Mouse (Mus musculus): ENCODE measurements around the gene Hist1h2bm.
"Not testable (repeated sequence)": the region's sequence is repeated elsewhere in the genome, so short reads cannot be mapped to it uniquely, and the experiment has no call there.

Gene Hist1h2bm

DNA sequence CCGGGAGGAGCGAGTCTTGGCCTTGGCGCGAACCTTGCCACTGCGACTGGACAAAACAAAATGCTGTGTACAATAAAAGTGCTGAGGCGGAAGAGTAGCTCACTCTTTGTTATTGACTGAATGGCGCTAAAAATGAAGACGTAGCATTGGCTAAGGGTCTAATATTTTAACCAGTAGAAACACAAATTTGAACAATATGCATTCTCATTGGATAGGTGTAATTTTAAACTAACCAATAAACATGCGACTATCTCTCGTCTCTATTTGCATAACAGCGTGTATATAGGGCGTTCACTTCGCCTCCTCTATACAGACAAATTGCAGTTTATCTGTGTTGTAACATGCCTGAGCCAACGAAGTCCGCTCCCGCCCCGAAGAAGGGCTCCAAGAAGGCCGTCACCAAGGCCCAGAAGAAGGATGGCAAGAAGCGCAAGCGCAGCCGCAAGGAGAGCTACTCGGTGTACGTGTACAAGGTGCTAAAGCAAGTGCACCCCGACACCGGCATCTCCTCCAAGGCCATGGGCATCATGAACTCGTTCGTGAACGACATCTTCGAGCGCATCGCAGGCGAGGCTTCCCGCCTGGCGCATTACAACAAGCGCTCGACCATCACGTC is at the start of gene Hist1h2bm:
Gene Hist1h2bm (plus strand): TSS at position 288 of the 616 bp plus-strand sequence.
- peak; percentile 71 to 75 for DNase-seq (ENCODE audit: low spot score in 2 of 2)

DNA sequence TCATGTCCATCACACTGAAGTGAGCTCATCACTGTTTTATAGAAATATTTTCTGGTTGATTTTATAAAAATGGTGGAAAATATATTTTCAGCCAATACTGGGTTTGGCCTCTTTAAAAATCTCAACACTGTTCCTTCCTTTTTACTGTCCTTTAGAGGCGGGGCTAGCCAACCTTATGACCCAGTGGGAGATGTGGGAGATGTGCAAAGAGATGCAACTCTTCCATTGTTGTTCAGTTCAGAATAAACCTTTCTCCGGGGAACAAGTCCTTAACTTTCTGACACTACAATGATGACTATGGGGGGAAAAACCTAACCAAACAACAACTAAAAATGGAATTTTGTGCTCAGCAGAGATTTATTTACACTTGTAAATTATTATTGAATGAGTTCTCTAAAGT is 44.5 kb upstream of the Hist1h2bm start, which contains the start of gene Olfr1360:
Gene Olfr1360 (minus strand): TSS at position 101 of the 400 bp plus-strand sequence.
- no peak for DNase-seq (ENCODE audit: low spot score in 2 of 2)

DNA sequence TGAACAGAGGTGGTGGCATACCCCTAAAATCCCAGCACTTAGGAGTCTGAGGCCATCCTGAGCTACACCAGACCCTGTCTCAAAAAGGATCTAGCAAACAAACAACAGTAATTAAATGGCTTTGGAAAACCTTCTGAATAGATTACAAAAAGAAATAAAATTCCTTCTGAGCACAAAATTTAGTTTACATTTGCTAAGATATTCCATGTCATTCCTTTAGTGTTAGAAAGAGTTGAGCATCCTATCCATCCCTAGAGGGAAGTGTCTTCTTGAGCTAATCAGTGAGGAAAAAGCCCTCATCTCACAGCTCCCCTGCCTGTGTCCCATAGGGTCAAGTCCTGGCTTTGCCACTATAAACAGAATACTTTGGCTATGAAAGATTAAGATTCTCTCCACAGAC is 24.0 kb upstream of the Hist1h2bm start, which contains the start of gene Olfr1359:
Gene Olfr1359 (plus strand): TSS at position 301 of the 400 bp plus-strand sequence.
- no peak for DNase-seq (ENCODE audit: low spot score in 2 of 2)

DNA sequence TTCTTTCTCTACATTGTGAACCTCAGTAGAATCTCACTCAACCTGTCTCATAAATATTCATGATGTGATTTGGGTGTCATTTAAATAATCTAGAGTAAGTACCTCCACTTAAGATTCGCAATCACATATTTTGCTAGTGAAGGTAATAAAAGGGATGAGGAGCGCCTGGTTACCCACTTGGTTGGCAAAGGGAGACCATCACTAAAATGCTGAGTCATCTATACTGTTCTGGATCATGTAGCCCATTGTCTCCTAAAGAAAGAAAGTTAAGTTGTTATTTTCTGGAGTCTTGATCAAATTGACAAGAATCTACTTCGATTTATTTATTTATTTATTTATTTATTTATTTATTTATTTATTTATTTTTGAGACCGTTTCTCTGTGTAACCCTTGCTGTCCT is 15.2 kb upstream of the Hist1h2bm start:
- DNase-seq (ENCODE audit: low spot score in 2 of 2) = no peak

DNA sequence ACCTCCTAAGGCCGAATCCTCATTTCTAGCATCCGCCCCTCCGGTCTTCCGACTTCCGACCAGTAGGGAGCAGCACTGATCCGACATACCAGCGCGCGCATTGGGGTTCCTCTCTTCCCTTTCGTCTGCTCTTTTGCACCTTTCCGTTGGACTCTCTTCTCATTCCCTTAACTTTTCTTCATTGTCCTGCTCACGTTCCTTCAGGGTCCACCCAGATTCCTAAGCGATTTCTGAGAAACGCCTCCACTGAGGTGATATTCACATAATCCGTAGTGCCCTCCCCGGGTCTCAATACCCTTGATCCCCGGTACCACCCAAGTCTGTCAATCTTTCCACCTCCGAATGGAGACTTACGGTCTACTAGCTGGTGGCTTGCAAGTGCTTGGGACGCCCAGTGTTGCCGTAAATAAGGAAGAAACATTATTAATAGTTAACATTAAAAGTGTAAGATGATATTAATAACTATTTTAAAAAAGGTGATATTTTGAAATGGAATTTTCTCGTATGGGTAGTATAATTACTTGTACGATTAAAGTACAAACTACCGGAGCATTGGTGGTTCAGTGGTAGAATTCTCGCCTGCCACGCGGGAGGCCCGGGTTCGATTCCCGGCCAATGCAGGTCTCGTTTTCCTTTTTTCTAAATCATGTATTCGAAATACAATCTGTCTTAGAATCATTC is 11.7 kb upstream of the Hist1h2bm start:
- DNase-seq (ENCODE audit: low spot score in 2 of 2) = peak; percentile 93

DNA sequence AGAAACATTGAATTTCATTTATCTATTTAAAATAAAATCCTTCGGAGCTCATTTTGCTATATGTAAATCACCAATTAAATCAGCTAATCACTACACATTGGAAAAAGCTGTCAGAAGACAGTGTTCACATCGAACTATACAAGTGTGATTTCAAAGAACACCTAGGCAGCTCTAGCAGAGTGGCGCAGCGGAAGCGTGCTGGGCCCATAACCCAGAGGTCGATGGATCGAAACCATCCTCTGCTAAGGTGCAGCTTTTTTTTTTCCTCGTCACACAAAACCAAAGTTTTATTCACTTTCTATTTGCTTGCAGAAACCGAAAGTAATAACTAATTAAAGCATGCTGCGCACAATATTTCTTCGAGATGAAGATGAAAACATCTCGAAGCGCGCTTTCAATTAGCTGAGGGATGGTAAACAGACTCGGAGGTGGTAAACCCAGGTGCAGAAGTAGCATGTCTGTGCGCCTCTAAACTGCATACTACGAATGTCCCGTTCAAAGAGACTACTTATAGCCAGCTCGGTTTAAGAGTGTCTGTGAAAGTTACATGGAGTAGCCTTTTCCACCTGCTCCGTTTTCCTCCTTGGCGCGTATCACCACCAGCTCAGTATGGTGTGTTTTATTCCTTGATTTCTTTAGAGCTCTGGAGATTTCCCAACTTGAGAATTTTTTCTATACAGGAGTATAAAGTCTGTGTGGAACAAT is 10.9 kb upstream of the Hist1h2bm start:
- DNase-seq (ENCODE audit: low spot score in 2 of 2) = peak; percentile 85 to 86

DNA sequence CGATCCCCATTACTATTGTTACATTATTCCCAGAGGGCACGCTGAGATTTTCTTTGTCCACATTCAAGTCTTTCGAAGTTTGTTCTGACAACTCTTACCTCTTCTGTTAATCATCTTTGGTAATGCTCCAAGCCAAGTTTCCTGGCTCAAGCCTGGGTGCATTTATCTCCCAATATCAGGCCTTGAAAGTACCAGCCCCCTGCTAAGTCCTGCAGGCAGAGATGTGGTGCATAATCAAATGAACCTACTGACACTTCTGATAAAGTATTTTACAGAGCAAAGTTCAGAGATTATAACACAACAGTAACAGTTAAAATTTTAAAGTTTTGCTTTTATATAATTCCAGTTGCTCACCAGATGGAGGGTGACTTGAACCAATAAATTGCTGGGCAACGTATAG is 10.1 kb upstream of the Hist1h2bm start:
- no peak for DNase-seq (ENCODE audit: low spot score in 2 of 2)

DNA sequence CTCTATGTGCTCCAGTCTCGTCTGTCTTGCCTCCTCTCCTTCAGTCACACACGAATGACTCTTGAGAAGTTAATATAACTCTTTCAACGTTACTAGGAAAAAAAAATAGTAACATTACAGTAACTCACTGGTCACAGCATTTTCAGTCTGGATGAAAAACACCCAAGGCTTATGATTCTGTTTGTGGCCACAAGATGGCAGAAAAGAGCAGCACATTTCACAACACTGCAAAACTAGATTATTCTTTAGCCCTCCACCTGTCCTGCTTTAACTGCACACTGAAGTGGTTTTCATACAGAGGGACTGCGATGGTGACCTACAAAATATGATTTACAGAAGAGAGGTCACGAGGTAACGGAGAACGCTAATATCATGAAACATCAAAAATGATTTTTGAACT is 7.1 kb upstream of the Hist1h2bm start:
- DNase-seq (ENCODE audit: low spot score in 2 of 2) = peak; percentile 83 to 84

DNA sequence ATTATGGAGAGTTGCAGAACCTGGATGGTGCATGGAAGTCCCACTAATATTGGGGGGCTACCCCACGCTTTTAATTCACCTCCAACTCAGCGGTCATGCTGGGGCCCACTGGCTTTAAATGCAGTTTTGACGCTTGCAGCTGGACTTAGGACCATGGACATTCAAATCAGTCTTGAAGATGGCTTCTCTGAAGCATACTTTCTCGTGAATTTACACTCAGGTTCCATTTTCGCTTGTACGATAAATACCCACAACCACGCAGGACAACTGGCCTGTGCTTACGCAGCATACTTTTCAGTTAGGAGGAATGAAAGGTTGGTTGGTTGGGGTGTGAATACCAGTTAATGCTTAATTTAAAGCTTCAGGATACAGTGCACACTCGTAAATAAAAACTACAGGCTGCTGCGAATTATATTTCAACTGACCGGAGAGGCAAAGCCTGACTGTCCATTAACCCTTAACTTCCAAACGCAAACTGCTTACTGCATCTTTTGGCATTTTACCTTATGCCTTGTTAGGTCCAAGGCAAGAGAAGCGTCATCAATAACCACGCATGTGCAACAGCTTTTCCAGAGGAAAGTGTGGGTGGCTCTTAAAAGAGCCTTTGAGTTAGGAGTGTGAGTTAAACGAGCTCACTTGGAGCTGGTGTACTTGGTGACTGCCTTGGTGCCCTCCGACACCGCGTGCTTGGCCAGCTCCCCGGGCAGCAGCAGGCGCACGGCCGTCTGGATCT is 6.5 kb upstream of the Hist1h2bm start:
- peak; percentile 21 to 45 for DNase-seq (ENCODE audit: low spot score in 2 of 2)

DNA sequence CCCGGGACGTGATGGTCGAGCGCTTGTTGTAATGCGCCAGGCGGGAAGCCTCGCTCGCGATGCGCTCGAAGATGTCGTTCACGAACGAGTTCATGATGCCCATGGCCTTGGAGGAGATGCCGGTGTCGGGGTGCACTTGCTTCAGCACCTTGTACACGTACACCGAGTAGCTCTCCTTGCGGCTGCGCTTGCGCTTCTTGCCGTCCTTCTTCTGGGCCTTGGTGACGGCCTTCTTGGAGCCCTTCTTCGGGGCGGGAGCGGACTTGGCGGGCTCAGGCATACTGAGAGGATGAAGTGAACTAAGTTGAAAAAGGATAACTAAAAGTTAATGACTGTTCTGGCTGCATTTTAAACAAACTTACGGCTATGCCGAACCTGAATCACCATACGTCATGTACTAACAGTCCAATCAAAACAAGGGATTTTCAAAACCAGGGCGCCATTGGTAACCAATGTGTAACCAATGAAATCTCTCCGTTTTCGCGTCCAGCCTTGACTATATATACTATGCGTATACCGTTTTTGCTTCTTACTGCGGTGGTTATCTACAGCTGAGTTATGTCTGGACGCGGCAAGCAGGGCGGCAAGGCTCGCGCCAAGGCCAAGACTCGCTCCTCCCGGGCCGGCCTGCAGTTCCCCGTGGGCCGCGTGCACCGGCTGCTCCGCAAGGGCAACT is 5.8 kb upstream of the Hist1h2bm start, which contains the start of the genes Hist1h2bl and Hist1h2ai:
Gene Hist1h2bl (minus strand): TSS at position 280 of the 676 bp plus-strand sequence.
Gene Hist1h2ai (plus strand): TSS at position 559 of the 676 bp plus-strand sequence.
- DNase-seq (ENCODE audit: low spot score in 2 of 2) = peak; percentile 89 to 90

DNA sequence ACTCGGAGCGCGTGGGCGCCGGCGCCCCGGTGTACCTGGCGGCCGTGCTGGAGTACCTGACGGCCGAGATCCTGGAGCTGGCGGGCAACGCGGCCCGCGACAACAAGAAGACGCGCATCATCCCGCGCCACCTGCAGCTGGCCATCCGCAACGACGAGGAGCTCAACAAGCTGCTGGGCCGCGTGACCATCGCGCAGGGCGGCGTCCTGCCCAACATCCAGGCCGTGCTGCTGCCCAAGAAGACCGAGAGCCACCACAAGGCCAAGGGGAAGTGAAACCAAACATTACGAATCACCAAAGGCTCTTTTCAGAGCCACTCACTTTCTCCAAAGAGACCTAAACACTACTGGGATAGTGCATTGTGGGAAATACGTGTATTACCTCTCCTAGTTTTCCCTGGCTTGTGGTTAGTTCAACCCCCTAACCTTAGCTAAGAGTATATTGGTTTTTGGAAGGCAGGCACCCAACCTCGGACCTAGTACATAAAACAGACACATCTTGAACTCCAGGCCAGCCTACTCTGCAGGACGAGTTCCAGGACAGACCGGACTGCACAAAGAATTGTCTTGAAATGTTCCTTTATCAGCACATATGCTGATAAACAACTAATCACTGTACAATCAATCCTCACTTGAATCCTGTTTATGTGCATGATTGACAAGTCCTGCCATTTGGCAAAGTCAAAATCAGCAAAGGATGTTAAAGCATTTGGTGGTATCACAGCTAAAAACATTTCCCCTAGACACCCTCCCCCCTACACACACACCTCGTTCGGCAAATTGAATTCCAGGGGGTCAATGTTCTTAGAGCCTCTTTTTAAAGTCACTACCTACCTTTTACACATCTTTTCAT is 5.1 kb upstream of the Hist1h2bm start:
- peak; percentile 16 to 22 for DNase-seq (ENCODE audit: low spot score in 2 of 2)

DNA sequence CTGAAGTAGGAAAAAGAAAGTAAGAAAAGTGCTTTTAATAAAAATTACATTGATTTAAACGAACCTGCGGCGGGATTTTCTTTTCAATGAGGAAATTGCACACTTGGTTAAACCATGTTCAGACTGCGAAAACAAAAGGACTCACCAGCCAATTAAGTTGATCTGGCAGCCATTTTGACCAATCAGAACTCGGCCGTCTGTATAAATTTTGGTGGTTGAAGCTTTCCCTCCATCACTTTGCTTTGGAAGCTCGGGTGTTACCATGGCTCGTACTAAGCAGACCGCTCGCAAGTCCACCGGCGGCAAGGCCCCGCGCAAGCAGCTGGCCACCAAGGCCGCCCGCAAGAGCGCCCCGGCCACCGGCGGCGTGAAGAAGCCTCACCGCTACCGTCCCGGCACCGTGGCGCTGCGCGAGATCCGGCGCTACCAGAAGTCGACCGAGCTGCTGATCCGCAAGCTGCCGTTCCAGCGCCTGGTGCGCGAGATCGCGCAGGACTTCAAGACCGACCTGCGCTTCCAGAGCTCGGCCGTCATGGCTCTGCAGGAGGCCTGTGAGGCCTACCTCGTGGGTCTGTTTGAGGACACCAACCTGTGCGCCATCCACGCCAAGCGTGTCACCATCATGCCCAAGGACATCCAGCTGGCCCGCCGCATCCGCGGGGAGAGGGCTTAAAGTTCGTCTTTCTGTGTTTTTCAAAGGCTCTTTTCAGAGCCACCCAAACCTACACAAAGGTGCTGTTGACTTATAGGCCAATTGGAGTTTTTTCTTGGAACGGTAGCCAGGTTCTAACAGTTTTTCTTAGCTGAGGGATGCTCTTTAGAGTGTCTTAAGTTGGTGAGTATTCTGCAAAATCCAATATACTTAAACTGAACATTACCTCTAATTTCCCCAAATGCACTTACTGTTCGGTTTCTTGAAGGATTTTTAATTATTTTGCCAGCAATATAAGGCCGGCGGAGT is 4.2 kb upstream of the Hist1h2bm start, which contains the start of gene Hist1h3h:
Gene Hist1h3h (plus strand): TSS at position 263 of the 961 bp plus-strand sequence.
- peak; percentile 92 for DNase-seq (ENCODE audit: low spot score in 2 of 2)

DNA sequence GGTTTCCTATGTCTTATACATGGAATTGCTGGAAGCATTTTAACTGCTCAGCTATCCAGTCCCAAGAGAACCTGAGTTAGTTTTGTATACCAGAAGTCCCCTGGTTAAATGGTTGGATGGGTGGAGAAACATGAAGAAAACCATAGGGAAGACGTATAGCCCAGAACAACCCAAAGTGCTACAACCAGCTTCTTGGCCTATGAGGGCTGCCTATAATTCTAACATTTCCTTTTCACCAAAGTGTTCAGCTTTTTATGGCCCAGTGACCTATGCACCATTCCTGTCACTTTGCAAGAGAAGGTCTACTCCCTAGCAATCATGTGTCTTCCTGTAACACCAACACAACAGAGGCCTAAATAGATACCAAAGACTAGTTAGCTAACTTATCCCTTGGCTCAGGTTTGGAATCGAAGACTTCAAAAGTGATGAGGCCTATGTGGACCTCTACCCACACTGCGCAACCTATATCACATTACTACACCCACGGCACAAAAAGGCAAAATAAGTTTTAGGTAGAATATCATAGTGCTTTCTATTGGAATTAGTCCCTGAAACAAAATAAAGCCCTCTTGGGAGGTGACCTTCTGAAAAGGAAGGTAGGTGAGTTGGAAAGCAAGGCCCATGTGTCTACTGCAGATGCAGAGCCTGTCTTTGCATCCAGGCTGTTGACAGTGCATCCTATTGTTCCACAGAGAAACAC is 3.3 kb upstream of the Hist1h2bm start:
- no peak for DNase-seq (ENCODE audit: low spot score in 2 of 2)

DNA sequence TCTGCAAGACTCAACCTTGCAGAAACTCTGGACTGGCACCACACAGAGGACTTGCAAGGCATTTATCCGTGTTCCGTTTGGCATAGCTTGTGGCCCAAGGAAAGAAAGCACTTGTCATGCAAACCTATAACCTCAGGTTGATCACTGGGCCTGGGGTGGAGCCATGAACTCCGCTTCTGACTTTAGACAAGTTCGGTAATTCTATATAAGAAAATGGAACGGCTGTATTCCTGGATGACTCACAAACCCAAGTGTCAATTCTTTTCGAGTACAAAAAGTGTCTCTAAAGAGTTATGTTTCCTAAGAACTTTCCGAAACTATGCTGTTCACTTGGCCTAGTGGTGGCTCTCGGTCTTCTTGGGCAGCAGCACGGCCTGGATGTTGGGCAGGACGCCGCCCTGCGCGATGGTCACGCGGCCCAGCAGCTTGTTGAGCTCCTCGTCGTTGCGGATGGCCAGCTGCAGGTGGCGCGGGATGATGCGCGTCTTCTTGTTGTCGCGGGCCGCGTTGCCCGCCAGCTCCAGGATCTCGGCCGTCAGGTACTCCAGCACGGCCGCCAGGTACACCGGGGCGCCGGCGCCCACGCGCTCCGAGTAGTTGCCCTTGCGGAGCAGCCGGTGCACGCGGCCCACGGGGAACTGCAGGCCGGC is 612 bp upstream of the Hist1h2bm start:
- not testable (repeated sequence) for DNase-seq (ENCODE audit: low spot score in 2 of 2)

DNA sequence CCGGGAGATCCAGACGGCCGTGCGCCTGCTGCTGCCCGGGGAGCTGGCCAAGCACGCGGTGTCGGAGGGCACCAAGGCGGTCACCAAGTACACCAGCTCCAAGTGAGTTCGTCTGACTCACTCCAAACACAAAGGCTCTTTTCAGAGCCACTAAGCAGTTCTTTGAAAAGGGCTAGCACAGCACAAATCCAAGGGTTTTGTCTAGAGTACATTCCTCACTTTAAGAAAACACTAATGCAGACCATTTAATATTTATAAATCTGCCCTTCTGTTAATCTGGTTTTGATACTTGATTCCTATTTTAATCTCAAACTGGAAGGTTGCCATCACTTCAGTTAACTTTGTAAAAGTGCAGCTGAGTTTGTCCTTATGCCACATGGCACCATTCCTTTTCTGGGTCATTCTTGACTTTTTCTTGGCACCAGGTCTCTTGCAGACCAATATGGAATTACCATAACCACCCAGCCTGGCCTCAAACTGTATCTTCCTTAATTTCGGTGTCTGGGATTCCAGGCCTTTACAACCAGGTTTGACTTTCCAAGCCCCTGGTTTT is 605 bp downstream of the Hist1h2bm start:
- DNase-seq (ENCODE audit: low spot score in 2 of 2) = no peak

DNA sequence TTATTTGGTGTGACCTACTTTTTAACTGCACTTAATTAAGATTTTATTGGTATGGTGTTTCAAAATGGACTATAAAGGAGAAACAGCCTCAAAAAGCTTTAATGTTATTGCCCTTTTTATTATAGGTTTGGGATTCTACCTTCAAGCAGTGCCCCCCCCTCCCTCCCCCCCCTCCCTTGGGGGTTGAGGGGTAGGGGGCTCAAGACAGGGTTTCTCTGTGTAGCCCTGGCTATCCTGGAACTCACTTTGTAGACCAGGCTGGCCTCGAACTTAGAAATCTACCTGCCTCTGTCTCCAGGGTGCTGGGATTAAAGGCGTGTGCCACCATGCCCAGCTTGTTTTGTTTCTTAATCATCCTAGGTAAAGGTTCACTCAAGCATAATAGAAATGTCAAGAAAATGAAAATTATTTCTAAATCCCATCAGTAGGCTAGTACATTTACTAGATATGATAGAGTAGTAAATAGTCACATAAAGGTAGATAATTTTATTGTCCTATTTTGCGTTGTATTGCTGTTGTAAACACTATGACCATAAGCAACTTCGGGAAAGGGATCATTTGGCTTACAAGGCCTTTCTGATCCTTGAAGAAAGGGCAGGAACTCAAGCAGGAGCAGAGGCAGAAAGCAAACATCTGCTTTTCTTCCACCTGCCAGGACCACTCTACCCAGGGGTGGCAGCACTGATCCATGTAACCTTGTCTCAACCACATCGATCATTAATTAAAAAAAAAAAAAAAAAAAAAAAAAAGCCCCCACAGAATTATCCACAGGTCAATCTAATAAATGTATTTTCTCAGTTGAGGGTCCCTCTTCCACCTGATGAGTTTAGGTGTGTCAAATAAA is 1.4 kb downstream of the Hist1h2bm start:
- no peak for DNase-seq (ENCODE audit: low spot score in 2 of 2)
